8 mouse cellular contexts compared by ENCODE assay signal in the genomic region with DNA sequence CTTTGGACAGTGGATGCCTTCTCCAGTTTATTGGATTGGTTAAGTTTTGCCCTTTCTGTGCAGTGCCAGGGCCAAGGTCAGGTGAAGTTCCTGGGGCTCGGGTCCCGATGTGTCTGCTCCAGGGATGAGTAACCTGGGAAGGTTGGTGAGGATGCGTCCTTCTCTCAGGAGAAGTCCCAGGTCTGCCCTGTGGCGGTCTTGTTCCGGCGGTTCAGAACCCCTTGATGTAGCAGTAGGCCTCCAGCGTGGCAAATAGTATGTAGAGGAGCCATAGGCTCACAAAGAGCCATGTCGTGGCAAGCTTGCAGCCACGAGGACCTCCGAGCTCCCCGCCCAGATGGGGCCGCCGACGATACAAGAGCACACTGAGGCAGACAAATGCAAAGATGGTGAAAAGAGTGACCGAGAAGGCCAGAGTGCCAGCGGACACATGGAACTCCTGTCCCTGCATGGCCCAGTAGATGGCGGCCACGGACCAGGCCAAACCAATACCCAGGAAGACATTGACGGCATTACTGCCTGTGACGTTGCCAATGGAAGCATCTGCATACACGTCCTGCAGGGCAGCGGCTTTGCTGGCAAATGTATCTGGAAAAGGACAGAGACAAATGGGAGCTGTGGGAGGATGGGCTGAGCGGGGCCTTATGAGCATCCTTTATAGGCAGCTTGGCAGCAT.
A peak's percentile ranks its signal among the peaks of the same experiment; 100 is the strongest.
DNase-seq lines count a peak whose midpoint lies in the region; ATAC-seq lines count a peak whose summit lies in the region.

No protein-coding gene starts in this region.

- peaks cover 5% of the 10 kb centered on the region; the same call in 1 of the 2 replicates for H3K4me1 ChIP-seq in forebrain, embryonic 16.5 days (replicated peaks; ENCODE audit: control insufficient read depth, insufficient read depth, low read length)
- peaks cover 15% of the 10 kb centered on the region; the same call in 1 of the 2 replicates for H3K4me1 ChIP-seq in hindbrain, embryonic 13.5 days (replicated peaks)

- 28% methylated on average over 23 of the region's 23 CpGs for WGBS in forebrain, embryonic 16.5 days
- WGBS in hindbrain, embryonic 13.5 days: 36% methylated on average over 23 of the region's 23 CpGs

- no peak overlapping the region for H3K27ac ChIP-seq in forebrain, embryonic 16.5 days (ENCODE audit: low read length)
- H3K27ac ChIP-seq in hindbrain, embryonic 13.5 days: no peak overlapping the region

- no peaks in the 10 kb centered on the region for H3K36me3 ChIP-seq in forebrain, embryonic 16.5 days (ENCODE audit: control insufficient read depth, insufficient read depth)
- no peaks in the 10 kb centered on the region for H3K36me3 ChIP-seq in hindbrain, embryonic 13.5 days

- no peaks in the 10 kb centered on the region for H3K9me3 ChIP-seq in forebrain, embryonic 16.5 days (ENCODE audit: control insufficient read depth, low read length)
- H3K9me3 ChIP-seq in hindbrain, embryonic 13.5 days: no peaks in the 10 kb centered on the region

- DNase-seq in R1 (ENCODE audit: low read depth, low spot score): peak; percentile 63
- peak; percentile 85 for DNase-seq in cerebellum, adult 11 months
- DNase-seq in left cerebral cortex, adult 18-20 months (ENCODE audit: low spot score in 2 of 2): peak; percentile 80 to 85
- DNase-seq in right cerebral cortex, postnatal 4 days: peak; percentile 77
- no peak for DNase-seq in thymus, adult 18-20 months

- H3K4me2 ChIP-seq in forebrain, embryonic 16.5 days (ENCODE audit: low read length): peak overlapping the region; percentile 26
- H3K4me2 ChIP-seq in hindbrain, embryonic 13.5 days: peak overlapping the region; percentile 29

- H3K4me3 ChIP-seq in forebrain, embryonic 16.5 days (replicated peaks; ENCODE audit: low read length): no peak overlapping the region
- no peak overlapping the region for H3K4me3 ChIP-seq in hindbrain, embryonic 13.5 days

- no peaks in the 10 kb centered on the region for H3K27me3 ChIP-seq in forebrain, embryonic 16.5 days (replicated peaks; ENCODE audit: control insufficient read depth, insufficient read depth, low read length)
- 0 out of 2 replicates have a peak, but pooled peaks cover 6% of the 10 kb centered on the region for H3K27me3 ChIP-seq in hindbrain, embryonic 13.5 days

- H3K9ac ChIP-seq in forebrain, embryonic 16.5 days (replicated peaks; ENCODE audit: low read depth, low read length): no peak overlapping the region
- H3K9ac ChIP-seq in hindbrain, embryonic 13.5 days: peak overlapping the region; percentile 40; the same call in 1 of the 2 replicates

- peak; percentile 90 for ATAC-seq in forebrain, embryonic 16.5 days
- ATAC-seq in hindbrain, embryonic 13.5 days (ENCODE audit: low FRiP score): peak; percentile 93
- peak; percentile 55; the same call in 1 of the 2 replicates for ATAC-seq in megakaryocyte progenitor cell, adult 5-6 weeks (replicated peaks; ENCODE audit: poor library complexity)

Comparison
In these comparisons a context has a peak if more than half of its experiments do, and no peak if none do; other contexts are left out.
1. DNase-seq: peak in R1 (single experiment), cerebellum, adult 11 months (single experiment), left cerebral cortex, adult 18-20 months (2 of 2) and right cerebral cortex, postnatal 4 days (single experiment); none in thymus, adult 18-20 months (0 of 2).
2. Peak in every context shown above with its lines, with median percentiles within 50 percentile points of each other: ATAC-seq.